Mouse (Mus musculus) brown adipose tissue, adult 24 weeks (tissue): ENCODE results near the gene Tlcd1. TPM values are rescaled to one million over a fixed set of nuclear protein-coding genes. Genes with fewer than 3 reads are reported as not detected.

Source experiments
- polyA plus RNA-seq: library from polyadenylated mRNA; stranded (reverse); fragments of >200 nt; gene quantifications from 2 replicates; pipeline ENCODE4 v1.2.4, GENCODE M21; 2012; ENCODE audit not compliant: missing spikeins, insufficient read depth, insufficient read length

Tlcd1 gene
- polyA plus RNA-seq, 1 experiment: 118 TPM

Other genes starting within 250 kb of the Tlcd1 start
- gene Sez6, start 245.9 kb upstream of the Tlcd1 start, polyA plus RNA-seq: 0.44 TPM in 1 of 2 replicates, not detected in the other
- gene Phf12, start 194.0 kb upstream of the Tlcd1 start, polyA plus RNA-seq: 9.6 and 13.3 TPM in 2 replicates
- 3.0 and 3.4 TPM in 2 replicates for gene Dhrs13, start 144.4 kb upstream of the Tlcd1 start, polyA plus RNA-seq
- gene Flot2, start 138.8 kb upstream of the Tlcd1 start, polyA plus RNA-seq: 74.4 and 110 TPM in 2 replicates
- 33.8 and 38.9 TPM in 2 replicates for gene Eral1, start 96.3 kb upstream of the Tlcd1 start, polyA plus RNA-seq
- gene Fam222b, start 82.1 kb upstream of the Tlcd1 start, polyA plus RNA-seq: 5.8 and 7.5 TPM in 2 replicates
- gene Traf4, start 11.1 kb upstream of the Tlcd1 start, polyA plus RNA-seq: 45.7 and 47.5 TPM in 2 replicates
- 3.2 and 6.3 TPM in 2 replicates for gene Nek8, start within 50 bp of the Tlcd1 start, polyA plus RNA-seq
- gene Rpl23a, start 6.9 kb downstream of the Tlcd1 start, polyA plus RNA-seq: 881 and 950 TPM in 2 replicates
- gene Rab34, start 11.7 kb downstream of the Tlcd1 start, polyA plus RNA-seq: 61.8 and 78.8 TPM in 2 replicates
- gene Proca1, start 16.7 kb downstream of the Tlcd1 start, polyA plus RNA-seq: 102 and 105 TPM in 2 replicates
- gene Sdf2, start 69.0 kb downstream of the Tlcd1 start, polyA plus RNA-seq: 42.0 and 44.9 TPM in 2 replicates
- gene Supt6, start 69.3 kb downstream of the Tlcd1 start, polyA plus RNA-seq: 20.1 and 20.7 TPM in 2 replicates
- 74.3 and 104 TPM in 2 replicates for gene 2610507B11Rik, start 85.0 kb downstream of the Tlcd1 start, polyA plus RNA-seq
- gene BC030499, start 114.1 kb downstream of the Tlcd1 start, polyA plus RNA-seq: not detected in 2 replicates
- gene Spag5, start 124.8 kb downstream of the Tlcd1 start, polyA plus RNA-seq: 0.29 and 0.87 TPM in 2 replicates
- 1.9 and 2.3 TPM in 2 replicates for gene Aldoc, start 146.3 kb downstream of the Tlcd1 start, polyA plus RNA-seq
- gene Pigs, start 151.7 kb downstream of the Tlcd1 start, polyA plus RNA-seq: 14.4 and 19.7 TPM in 2 replicates
- 16.9 and 30.7 TPM in 2 replicates for gene Unc119, start 166.8 kb downstream of the Tlcd1 start, polyA plus RNA-seq
- not detected in 2 replicates for gene Foxn1, start 209.8 kb downstream of the Tlcd1 start, polyA plus RNA-seq
- not detected in 2 replicates for gene Slc13a2, start 245.5 kb downstream of the Tlcd1 start, polyA plus RNA-seq